Mouse (Mus musculus): ENCODE data around the gene Gm49373. TPM values are rescaled to one million over a fixed set of nuclear protein-coding genes. Genes with fewer than 3 reads are reported as not detected.
A peak's percentile ranks its signal among the peaks of the same experiment; 100 is the strongest.

Gm49373 gene
- total and polyA plus RNA-seq, 3 experiments: 0.33 to 0.98 (median 0.61) TPM

DNA sequence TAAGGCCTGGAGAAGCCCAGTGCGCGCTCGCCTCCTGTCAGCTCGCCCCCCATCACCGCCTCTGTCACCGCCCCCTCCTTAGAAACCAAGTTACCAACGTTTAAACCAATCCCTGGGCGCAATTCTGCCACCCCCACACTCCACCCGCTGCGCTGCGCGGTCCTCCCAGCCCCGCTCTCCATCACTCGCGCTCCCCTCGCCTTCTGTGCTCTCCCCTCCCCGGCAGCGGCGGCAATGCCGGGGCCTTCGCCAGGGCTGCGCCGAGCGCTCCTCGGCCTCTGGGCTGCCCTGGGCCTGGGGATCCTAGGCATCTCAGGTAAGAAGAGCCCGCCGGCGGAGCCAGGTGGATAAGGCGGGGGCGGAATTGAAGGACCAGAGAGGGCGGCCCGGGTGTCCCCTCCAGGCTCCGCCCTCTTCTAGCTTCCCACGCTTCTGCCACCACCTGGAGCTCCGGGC lies 41.0 kb downstream of the Gm49373 start, which contains the start of gene Icam5:
Gene Icam5, plus strand, starts transcription at position 178 of the 456 bp plus-strand sequence.
- peaks cover 10% of the 10 kb centered on the region; the same call in 1 of the 2 replicates for H3K27me3 ChIP-seq (ENCODE audit: insufficient read depth, low read length)
- no peaks in the 10 kb centered on the region for H3K9me3 ChIP-seq (replicated peaks)
- no peak for DNase-seq (ENCODE audit: low spot score)
- TF ChIP-seq TAL1 (conservative IDR thresholded peaks at IDR 0.05; ENCODE audit: low read depth, low read length) (no peak), POLR2AphosphoS5 (IDR thresholded peaks at IDR 0.05; ENCODE audit: insufficient replicate concordance, low read depth, low read length) (no peak), GATA1 (IDR thresholded peaks at IDR 0.05; ENCODE audit: borderline replicate concordance, low read length) (no peak), GATA2 (IDR thresholded peaks at IDR 0.05; ENCODE audit: borderline replicate concordance, low read depth, low read length) (no peak), CTCF (IDR thresholded peaks at IDR 0.05; ENCODE audit: low read depth, low read length) (no peak)
- H3K4me1 ChIP-seq (ENCODE audit: insufficient read depth, low read depth, low read length): peaks cover 71% of the 10 kb centered on the region
- H3K4me3 ChIP-seq (ENCODE audit: low read depth, low read length): peak within 1 kb of the TSS; percentile 77
- no peak for ATAC-seq (ENCODE audit: extremely low read depth, insufficient number of reproducible peaks, low FRiP score, poor library complexity, severe bottlenecking)
- H3K36me3 ChIP-seq (replicated peaks): peaks cover 24% of the 10 kb centered on the region

GRCm38 (mm10) chr9:21031251-21031895 lies 41.5 kb downstream of the Gm49373 start:
- ATAC-seq (ENCODE audit: extremely low read depth, insufficient number of reproducible peaks, low FRiP score, poor library complexity, severe bottlenecking) (0 out of 2 replicates have a peak, but pooled peaks have one; percentile 1), DNase-seq (ENCODE audit: low spot score) (no peak)
- Histone ChIP-seq H3K4me1 (ENCODE audit: insufficient read depth, low read depth, low read length) (peaks cover 75% of the 10 kb centered on the region), H3K9me3 (replicated peaks) (no peaks in the 10 kb centered on the region), H3K36me3 (replicated peaks) (peaks cover 30% of the 10 kb centered on the region), H3K4me3 (ENCODE audit: low read depth, low read length) (peak overlapping the region; percentile 77), H3K27me3 (ENCODE audit: insufficient read depth, low read length) (peaks cover 5% of the 10 kb centered on the region; the same call in 1 of the 2 replicates)
- TF ChIP-seq TAL1 (conservative IDR thresholded peaks at IDR 0.05; ENCODE audit: low read depth, low read length) (no peak), GATA2 (IDR thresholded peaks at IDR 0.05; ENCODE audit: borderline replicate concordance, low read depth, low read length) (no peak), POLR2AphosphoS5 (IDR thresholded peaks at IDR 0.05; ENCODE audit: insufficient replicate concordance, low read depth, low read length) (no peak), CTCF (IDR thresholded peaks at IDR 0.05; ENCODE audit: low read depth, low read length) (no peak), GATA1 (IDR thresholded peaks at IDR 0.05; ENCODE audit: borderline replicate concordance, low read length) (no peak)

DNA sequence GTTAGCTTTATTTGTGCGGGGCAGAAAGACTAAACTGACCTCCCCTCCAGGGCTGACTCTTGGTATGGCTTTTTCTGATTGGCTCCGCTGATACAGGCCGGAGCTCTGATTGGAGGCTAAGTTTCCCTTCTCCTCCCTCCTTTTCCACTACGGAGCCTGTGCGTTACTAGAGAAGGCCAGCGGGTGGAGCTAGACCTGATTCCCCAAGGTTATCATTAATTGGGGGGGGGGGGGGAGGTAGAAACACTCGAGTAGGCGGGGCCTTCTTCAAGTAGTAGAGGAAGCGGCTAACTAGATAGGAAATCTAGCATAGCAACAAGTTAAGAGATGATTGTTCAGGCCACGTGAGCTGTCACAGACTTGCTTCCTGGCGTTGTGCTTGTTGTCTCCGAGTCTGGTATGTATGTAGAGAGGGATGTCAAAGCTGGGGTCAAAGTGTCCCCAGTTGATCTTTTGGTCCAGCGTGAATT lies 42.1 kb downstream of the Gm49373 start:
- no peaks in the 10 kb centered on the region for H3K9me3 ChIP-seq (replicated peaks)
- DNase-seq (ENCODE audit: low spot score) (peak; percentile 80), ATAC-seq (ENCODE audit: extremely low read depth, insufficient number of reproducible peaks, low FRiP score, poor library complexity, severe bottlenecking) (peak; percentile 71)
- TF ChIP-seq GATA1 (IDR thresholded peaks at IDR 0.05; ENCODE audit: borderline replicate concordance, low read length) (no peak), CTCF (IDR thresholded peaks at IDR 0.05; ENCODE audit: low read depth, low read length) (no peak), GATA2 (IDR thresholded peaks at IDR 0.05; ENCODE audit: borderline replicate concordance, low read depth, low read length) (no peak), POLR2AphosphoS5 (IDR thresholded peaks at IDR 0.05; ENCODE audit: insufficient replicate concordance, low read depth, low read length) (no peak), TAL1 (conservative IDR thresholded peaks at IDR 0.05; ENCODE audit: low read depth, low read length) (no peak)
- peak overlapping the region; percentile 77 for H3K4me3 ChIP-seq (ENCODE audit: low read depth, low read length)
- H3K27me3 ChIP-seq (ENCODE audit: insufficient read depth, low read length): peaks cover under 1% of the 10 kb centered on the region; the same call in 1 of the 2 replicates
- peaks cover 33% of the 10 kb centered on the region for H3K36me3 ChIP-seq (replicated peaks)
- peaks cover 78% of the 10 kb centered on the region for H3K4me1 ChIP-seq (ENCODE audit: insufficient read depth, low read depth, low read length)

DNA sequence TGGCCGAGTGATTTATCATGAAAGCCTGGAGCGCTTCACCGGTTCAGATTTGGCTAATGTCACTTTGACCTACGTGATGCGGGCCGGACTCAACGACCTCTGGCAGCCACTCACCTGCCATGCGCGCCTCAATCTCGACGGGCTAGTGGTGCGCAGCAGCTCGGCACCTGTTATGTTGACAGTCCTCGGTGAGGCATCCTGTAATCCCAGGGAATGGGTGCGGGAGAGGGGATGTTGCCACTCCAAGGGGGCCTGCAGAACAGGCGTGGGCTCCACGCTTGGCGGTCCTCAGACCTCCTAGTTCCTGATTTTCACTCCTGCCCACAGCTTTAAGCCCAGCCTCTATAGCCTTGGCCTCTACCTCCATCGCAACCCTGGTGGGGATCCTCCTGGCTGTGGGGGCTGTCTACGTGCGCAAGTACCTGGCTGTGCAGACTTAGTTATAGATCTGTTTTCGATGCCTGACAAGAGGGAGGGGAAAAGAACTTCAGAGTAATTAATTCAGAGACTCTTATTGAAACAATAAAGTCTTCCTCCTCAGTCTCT lies 42.8 kb downstream of the Gm49373 start:
- TF ChIP-seq GATA1 (IDR thresholded peaks at IDR 0.05; ENCODE audit: borderline replicate concordance, low read length) (no peak), POLR2AphosphoS5 (IDR thresholded peaks at IDR 0.05; ENCODE audit: insufficient replicate concordance, low read depth, low read length) (no peak), GATA2 (IDR thresholded peaks at IDR 0.05; ENCODE audit: borderline replicate concordance, low read depth, low read length) (no peak)
- Histone ChIP-seq H3K4me1 (ENCODE audit: insufficient read depth, low read depth, low read length) (peaks cover 78% of the 10 kb centered on the region), H3K27me3 (ENCODE audit: insufficient read depth, low read length) (no peaks in the 10 kb centered on the region; the same call in 1 of the 2 replicates), H3K4me3 (ENCODE audit: low read depth, low read length) (peak overlapping the region; percentile 73), H3K36me3 (replicated peaks) (peaks cover 37% of the 10 kb centered on the region), H3K9me3 (replicated peaks) (no peaks in the 10 kb centered on the region)
- DNase-seq (ENCODE audit: low spot score) (no peak), ATAC-seq (ENCODE audit: extremely low read depth, insufficient number of reproducible peaks, low FRiP score, poor library complexity, severe bottlenecking) (no peak)

DNA sequence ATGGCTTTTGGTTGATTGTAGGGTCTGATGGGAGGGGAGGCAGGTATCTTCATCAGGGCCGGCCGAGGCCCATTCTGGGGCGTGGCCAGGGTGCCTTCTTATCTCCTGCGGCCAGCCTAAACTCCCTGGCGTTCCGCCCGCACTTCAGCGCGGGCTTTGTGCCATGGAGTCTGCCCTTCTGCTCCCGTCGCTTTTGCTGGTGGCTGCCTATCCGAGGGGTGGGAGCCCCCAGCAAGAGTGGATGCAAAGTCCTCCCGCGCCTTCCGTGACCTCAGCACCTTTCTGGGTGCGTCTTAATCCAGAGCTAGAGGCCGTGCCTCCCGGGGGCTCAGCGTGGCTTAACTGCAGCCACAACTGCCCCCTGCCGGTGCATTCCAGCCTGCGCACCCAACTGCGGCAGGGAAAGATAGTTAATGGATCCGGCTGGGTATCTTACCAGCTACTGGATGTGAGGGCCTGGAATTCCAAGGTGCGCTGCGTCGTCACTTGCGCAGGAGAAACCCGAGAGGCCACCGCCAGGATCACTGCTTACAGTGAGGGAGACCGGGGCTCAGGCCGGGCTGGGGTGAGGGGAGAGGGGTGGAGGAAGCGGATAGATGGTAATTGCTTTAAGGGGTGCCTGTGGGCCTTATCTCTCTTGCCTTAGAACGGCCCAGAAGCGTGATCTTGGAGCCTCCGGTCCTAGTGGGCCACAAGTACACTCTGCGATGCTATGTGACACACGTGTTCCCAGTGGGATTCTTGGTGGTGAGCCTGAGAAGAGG lies 43.4 kb downstream of the Gm49373 start, which contains the start of gene Icam4:
Gene Icam4, plus strand, starts transcription at position 83 of the 764 bp plus-strand sequence.
- Histone ChIP-seq H3K4me1 (ENCODE audit: insufficient read depth, low read depth, low read length) (peaks cover 74% of the 10 kb centered on the region), H3K9me3 (replicated peaks) (no peaks in the 10 kb centered on the region), H3K36me3 (replicated peaks) (peaks cover 38% of the 10 kb centered on the region), H3K4me3 (ENCODE audit: low read depth, low read length) (peak within 1 kb of the TSS; percentile 73), H3K27me3 (ENCODE audit: insufficient read depth, low read length) (no peaks in the 10 kb centered on the region; the same call in 1 of the 2 replicates)
- TF ChIP-seq POLR2AphosphoS5 (IDR thresholded peaks at IDR 0.05; ENCODE audit: insufficient replicate concordance, low read depth, low read length) (no peak), GATA2 (IDR thresholded peaks at IDR 0.05; ENCODE audit: borderline replicate concordance, low read depth, low read length) (no peak), CTCF (IDR thresholded peaks at IDR 0.05; ENCODE audit: low read depth, low read length) (peak; percentile 71), GATA1 (IDR thresholded peaks at IDR 0.05; ENCODE audit: borderline replicate concordance, low read length) (no peak), TAL1 (conservative IDR thresholded peaks at IDR 0.05; ENCODE audit: low read depth, low read length) (peak; percentile 77)
- DNase-seq (ENCODE audit: low spot score): peak; percentile 77
- ATAC-seq (ENCODE audit: extremely low read depth, insufficient number of reproducible peaks, low FRiP score, poor library complexity, severe bottlenecking): peak; percentile 52

Measured in G1E (cell line).